In genomic region chr14:15075877-15076276, GRCm38 (mm10) we compare ENCODE assay signal across 17 mouse cellular contexts.
DNase-seq lines count a peak whose midpoint lies in the region; ATAC-seq and TF ChIP-seq lines count a peak whose summit lies in the region.
"Had no signal": no experiment of that assay in that cellular context is flagged by ENCODE, and none has a peak within 500 bp of the region (broad histone marks: within the 10 kb centered on the region; RNA-seq: fewer than 3 reads in every experiment).

No protein-coding gene starts in this region.

- H3K9ac ChIP-seq in hindbrain, embryonic 11.5 days (ENCODE audit: low read depth, low read length): no peak overlapping the region
- H3K9ac ChIP-seq in limb, embryonic 14.5 days (ENCODE audit: low read depth, low read length, severe bottlenecking): no peak overlapping the region
- H3K9ac ChIP-seq: embryonic facial prominence, embryonic 15.5 days; liver, postnatal 0 days had no signal

- no peak for DNase-seq in hindbrain, embryonic 11.5 days (ENCODE audit: low spot score)
- DNase-seq in hindbrain, embryonic 10.5 days (ENCODE audit: low spot score): no peak
- DNase-seq in limb, embryonic 14.5 days (ENCODE audit: low spot score): no peak
- no peak for DNase-seq in limb, embryonic 10.5 days (ENCODE audit: low spot score)
- peak; percentile 2 for DNase-seq in Muller cell, postnatal 12 days (ENCODE audit: inconsistent ontology term)
- peak; percentile 36 for DNase-seq in lung, postnatal 10 days
- DNase-seq in right cerebral cortex, postnatal 36 days (ENCODE audit: low spot score in 2 of 2): no peak
- DNase-seq in embryo, embryonic 10 days (ENCODE audit: low spot score): no peak
- DNase-seq: cerebellum, adult 9-10 months; gastrocnemius, postnatal 36 days; kidney, adult 9 months; liver, postnatal 0 days; right cerebral cortex, postnatal 14 days; thymus, postnatal 36 days had no signal

- no peak overlapping the region for H3K4me3 ChIP-seq in hindbrain, embryonic 11.5 days (ENCODE audit: low read depth, low read length)
- no peak overlapping the region for H3K4me3 ChIP-seq in hindbrain, embryonic 10.5 days
- H3K4me3 ChIP-seq in limb, embryonic 14.5 days (replicated peaks; ENCODE audit: low read length): no peak overlapping the region
- H3K4me3 ChIP-seq in limb, embryonic 10.5 days: no peak overlapping the region
- H3K4me3 ChIP-seq: embryonic facial prominence, embryonic 15.5 days had no signal

- WGBS in hindbrain, embryonic 11.5 days: 52% methylated on average over 3 of the region's 3 CpGs
- WGBS in hindbrain, embryonic 10.5 days: 56% methylated on average over 3 of the region's 3 CpGs
- WGBS in limb, embryonic 14.5 days: 35% methylated on average over 3 of the region's 3 CpGs
- 76% methylated on average over 3 of the region's 3 CpGs for WGBS in limb, embryonic 10.5 days

- no peak overlapping the region for H3K27ac ChIP-seq in hindbrain, embryonic 11.5 days (ENCODE audit: low read depth, low read length)
- H3K27ac ChIP-seq in hindbrain, embryonic 10.5 days: no peak overlapping the region
- no peak overlapping the region for H3K27ac ChIP-seq in limb, embryonic 14.5 days (replicated peaks; ENCODE audit: low read depth, low read length)
- no peak overlapping the region for H3K27ac ChIP-seq in limb, embryonic 10.5 days
- H3K27ac ChIP-seq: embryonic facial prominence, embryonic 15.5 days had no signal

- TF ChIP-seq POLR2A in limb, embryonic 14.5 days (IDR thresholded peaks at IDR 0.05; ENCODE audit: borderline replicate concordance, extremely low read depth, insufficient read depth, insufficient read length): no peak

- H3K4me1 ChIP-seq in hindbrain, embryonic 11.5 days (replicated peaks; ENCODE audit: control insufficient read depth, insufficient read depth, low read length): no peaks in the 10 kb centered on the region
- no peaks in the 10 kb centered on the region; the same call in 1 of the 2 replicates for H3K4me1 ChIP-seq in hindbrain, embryonic 10.5 days (replicated peaks)
- no peaks in the 10 kb centered on the region for H3K4me1 ChIP-seq in limb, embryonic 14.5 days (ENCODE audit: control insufficient read depth, insufficient read depth, low read length)
- no peaks in the 10 kb centered on the region; the same call in 1 of the 2 replicates for H3K4me1 ChIP-seq in limb, embryonic 10.5 days
- H3K4me1 ChIP-seq: embryonic facial prominence, embryonic 15.5 days had no signal

- ATAC-seq in hindbrain, embryonic 11.5 days (ENCODE audit: low FRiP score): peak; percentile 56; the same call in 1 of the 2 replicates
- ATAC-seq in limb, embryonic 14.5 days (ENCODE audit: low FRiP score, low read depth): peak; percentile 34
- ATAC-seq: forebrain, embryonic 16.5 days; liver, postnatal 0 days had no signal

- H3K36me3 ChIP-seq in hindbrain, embryonic 11.5 days (ENCODE audit: control insufficient read depth, insufficient read depth, low read length): no peaks in the 10 kb centered on the region
- H3K36me3 ChIP-seq in hindbrain, embryonic 10.5 days: no peaks in the 10 kb centered on the region
- H3K36me3 ChIP-seq in limb, embryonic 14.5 days (ENCODE audit: control insufficient read depth, insufficient read depth, low read length): no peaks in the 10 kb centered on the region
- H3K36me3 ChIP-seq in limb, embryonic 10.5 days: no peaks in the 10 kb centered on the region
- H3K36me3 ChIP-seq: embryonic facial prominence, embryonic 15.5 days had no signal

- no peaks in the 10 kb centered on the region for H3K9me3 ChIP-seq in hindbrain, embryonic 11.5 days (ENCODE audit: control insufficient read depth, low read length)
- H3K9me3 ChIP-seq in hindbrain, embryonic 10.5 days: no peaks in the 10 kb centered on the region
- H3K9me3 ChIP-seq in limb, embryonic 14.5 days (ENCODE audit: control insufficient read depth, low read length): no peaks in the 10 kb centered on the region
- H3K9me3 ChIP-seq in limb, embryonic 10.5 days (replicated peaks): no peaks in the 10 kb centered on the region
- H3K9me3 ChIP-seq: embryonic facial prominence, embryonic 15.5 days had no signal

- no peaks in the 10 kb centered on the region for H3K27me3 ChIP-seq in hindbrain, embryonic 11.5 days (ENCODE audit: control insufficient read depth, insufficient read depth, low read length)
- H3K27me3 ChIP-seq in hindbrain, embryonic 10.5 days (ENCODE audit: insufficient read depth, poor library complexity, severe bottlenecking): no peaks in the 10 kb centered on the region
- no peaks in the 10 kb centered on the region for H3K27me3 ChIP-seq in limb, embryonic 14.5 days (ENCODE audit: control insufficient read depth, insufficient read depth, low read length)
- no peaks in the 10 kb centered on the region for H3K27me3 ChIP-seq in limb, embryonic 10.5 days (ENCODE audit: low read depth, poor library complexity, severe bottlenecking)
- H3K27me3 ChIP-seq: embryonic facial prominence, embryonic 15.5 days had no signal

- no peak overlapping the region for H3K4me2 ChIP-seq in hindbrain, embryonic 11.5 days (replicated peaks; ENCODE audit: low read depth, low read length)
- H3K4me2 ChIP-seq in limb, embryonic 14.5 days (replicated peaks; ENCODE audit: low read depth, low read length, severe bottlenecking): no peak overlapping the region
- H3K4me2 ChIP-seq: embryonic facial prominence, embryonic 15.5 days; midbrain, embryonic 11.5 days had no signal

Comparison
In these comparisons a context has a peak if more than half of its experiments do, and no peak if none do; other contexts are left out.
1. DNase-seq: peak in Muller cell, postnatal 12 days (single experiment) and lung, postnatal 10 days (single experiment); none in hindbrain, embryonic 11.5 days (single experiment), hindbrain, embryonic 10.5 days (single experiment), limb, embryonic 14.5 days (single experiment), limb, embryonic 10.5 days (single experiment), right cerebral cortex, postnatal 36 days (0 of 2) and embryo, embryonic 10 days (single experiment).